Mouse (Mus musculus): ENCODE results near the gene Fcor. TPM values are rescaled to one million over a fixed set of nuclear protein-coding genes. Genes with fewer than 3 reads are reported as not detected.
A peak's percentile ranks its signal among the peaks of the same experiment; 100 is the strongest.

Fcor gene
- polyA plus RNA-seq, 1 experiment: 266 TPM

DNA sequence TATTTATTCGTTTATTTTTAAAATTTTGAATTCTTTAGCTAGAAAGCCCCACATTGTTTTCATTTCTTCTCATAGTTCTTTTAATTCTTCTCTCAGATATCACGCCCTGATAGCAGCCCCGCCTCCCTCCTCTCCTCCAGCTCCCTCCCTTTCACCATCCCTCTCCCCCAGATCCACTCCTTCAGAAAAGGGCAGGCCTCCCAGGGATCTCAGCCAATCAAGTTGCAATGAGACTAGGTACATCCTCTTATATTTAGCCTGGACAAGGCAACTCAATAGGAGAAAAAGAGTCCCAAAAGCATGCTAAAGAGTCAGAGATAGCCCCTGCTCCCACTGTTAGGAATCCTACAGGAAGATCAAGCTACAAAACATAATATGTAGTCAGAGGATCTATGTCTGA lies 2.5 kb upstream of the Fcor start:
- DNase-seq (ENCODE audit: low read depth): no peak

DNA sequence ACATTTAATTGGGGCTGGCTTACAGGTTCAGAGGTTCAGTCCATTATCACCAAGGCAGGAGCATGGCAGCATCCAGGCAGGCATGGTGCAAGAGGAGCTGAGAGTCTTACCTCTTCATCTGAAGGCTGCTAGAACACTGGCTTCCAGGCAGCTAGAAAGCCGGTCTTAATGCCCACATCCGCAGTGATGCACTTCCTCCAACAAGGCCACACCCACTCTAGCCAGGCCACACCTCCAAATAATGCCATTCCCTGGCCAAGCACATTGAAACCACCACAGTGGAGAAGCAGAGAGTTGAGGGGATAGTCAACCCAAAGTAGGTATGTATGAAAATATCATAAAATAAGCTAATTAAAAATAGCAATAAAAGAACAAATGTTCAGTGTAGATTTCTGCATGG lies 1.8 kb downstream of the Fcor start:
- DNase-seq (ENCODE audit: low read depth): no peak

DNA sequence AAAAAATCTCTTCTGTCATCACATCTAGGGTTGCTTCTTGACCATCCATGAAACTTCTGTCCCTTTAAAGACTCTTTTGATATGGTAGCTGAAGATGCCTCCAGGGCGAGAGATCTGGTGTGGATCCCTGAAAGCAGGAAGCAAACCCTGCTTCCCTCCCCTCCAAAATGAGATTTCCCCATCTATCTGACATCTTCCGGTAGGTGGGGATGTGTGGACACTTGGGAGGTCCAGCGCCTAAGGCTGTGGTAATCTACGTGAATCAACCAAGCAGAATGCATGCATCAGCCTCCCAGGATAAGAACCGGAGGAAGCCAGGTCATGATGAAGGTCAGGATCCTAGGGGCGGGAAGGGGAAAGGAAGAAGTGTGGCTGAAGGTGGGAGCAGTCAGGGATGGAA lies 6.7 kb downstream of the Fcor start, which contains the start of gene Mcemp1:
Gene Mcemp1 (plus strand): TSS at position 248 of the 400 bp plus-strand sequence.
- no peak for DNase-seq (ENCODE audit: low read depth)

DNA sequence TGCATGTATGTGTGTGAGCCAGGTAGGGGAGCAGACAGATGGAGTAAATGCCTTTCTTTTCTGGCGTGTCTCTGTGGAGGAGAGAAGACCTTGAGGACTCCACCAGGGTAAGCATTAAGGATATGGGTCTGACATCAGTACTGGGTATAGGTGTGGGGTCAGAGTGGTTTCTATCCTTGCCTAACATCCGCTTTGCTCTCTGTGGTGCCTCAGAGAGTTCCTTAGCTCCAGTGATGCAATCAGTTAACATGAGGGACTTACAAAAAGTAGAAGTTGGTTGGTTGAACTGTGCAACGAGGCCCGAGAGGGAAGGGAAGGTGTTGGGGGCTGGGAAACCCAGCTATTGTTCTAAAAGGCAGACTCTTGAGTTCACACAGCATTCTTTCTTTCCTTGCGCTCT lies 7.8 kb downstream of the Fcor start:
- no peak for DNase-seq (ENCODE audit: low read depth)

DNA sequence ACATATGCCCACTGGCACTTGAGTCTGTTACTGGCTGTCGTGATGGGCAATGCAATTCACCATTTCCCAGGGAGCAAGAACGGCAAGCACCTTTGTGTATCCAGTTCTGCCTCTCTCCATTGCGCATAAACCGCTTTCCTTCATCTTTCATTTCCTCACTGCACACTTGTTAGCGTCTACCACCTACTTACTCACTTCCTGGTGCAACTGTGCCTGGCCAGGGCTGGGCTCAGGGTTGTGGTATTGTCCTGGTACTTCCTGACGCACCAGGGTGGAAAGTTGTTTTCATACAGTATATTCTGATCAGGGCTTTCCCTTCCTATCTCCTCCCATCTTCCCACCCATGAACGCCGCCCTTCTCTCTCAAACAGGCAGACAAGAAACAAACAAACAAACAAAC lies 11.3 kb downstream of the Fcor start:
- no peak for DNase-seq (ENCODE audit: low read depth)

DNA sequence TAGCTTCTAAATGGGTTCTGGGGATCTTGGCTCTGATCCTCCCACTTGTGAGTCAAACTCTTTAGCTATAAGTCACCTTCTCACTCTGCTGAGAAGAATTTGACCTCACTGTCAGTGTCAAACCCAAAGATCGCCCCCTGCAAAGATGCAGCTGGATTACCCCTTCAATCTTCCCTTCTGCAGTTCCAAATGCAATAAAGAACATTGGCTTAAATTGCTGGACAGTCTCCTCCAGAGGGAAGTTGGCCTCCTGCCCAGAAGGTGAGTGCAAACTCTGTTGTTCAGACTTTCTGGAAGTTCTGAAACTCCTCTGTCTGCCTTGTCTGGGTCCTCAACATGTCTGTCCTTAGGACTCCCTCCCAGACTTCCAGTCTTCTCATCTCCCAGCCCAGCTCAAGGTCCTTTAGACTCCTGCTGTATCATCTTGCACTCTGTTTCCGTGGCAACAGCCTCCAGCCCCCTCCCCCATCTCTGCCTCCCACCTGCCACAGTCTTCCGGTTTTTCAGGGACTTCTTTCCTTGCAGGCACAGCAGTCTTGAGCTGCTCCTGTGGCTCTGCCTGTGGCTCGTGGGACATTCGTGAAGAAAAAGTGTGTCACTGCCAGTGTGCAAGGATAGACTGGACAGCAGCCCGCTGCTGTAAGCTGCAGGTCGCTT lies 15.3 kb downstream of the Fcor start:
- no peak for DNase-seq (ENCODE audit: low read depth)

DNA sequence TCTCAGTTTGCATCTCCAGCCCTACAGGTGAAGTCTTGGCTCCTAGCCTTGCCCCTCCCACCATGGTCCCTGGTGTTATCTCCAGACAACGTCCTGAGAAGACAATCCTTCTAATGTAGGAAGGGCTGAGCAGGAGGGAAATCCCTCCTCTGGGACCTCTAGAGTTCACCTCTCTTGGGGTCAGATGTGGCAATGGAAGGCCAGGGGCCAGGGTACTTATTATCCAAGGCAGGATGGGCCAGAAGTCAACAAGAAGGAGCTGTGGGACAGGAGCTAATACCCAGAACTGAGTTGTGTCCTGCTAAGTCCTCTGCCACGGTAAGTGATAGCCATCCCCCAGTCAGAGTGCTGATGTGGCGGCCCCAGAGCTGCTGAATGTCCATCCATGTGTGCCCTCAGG lies 16.6 kb downstream of the Fcor start, which contains the start of gene Retn:
Gene Retn (plus strand): TSS at position 245 of the 400 bp plus-strand sequence.
- DNase-seq (ENCODE audit: low read depth): no peak

DNA sequence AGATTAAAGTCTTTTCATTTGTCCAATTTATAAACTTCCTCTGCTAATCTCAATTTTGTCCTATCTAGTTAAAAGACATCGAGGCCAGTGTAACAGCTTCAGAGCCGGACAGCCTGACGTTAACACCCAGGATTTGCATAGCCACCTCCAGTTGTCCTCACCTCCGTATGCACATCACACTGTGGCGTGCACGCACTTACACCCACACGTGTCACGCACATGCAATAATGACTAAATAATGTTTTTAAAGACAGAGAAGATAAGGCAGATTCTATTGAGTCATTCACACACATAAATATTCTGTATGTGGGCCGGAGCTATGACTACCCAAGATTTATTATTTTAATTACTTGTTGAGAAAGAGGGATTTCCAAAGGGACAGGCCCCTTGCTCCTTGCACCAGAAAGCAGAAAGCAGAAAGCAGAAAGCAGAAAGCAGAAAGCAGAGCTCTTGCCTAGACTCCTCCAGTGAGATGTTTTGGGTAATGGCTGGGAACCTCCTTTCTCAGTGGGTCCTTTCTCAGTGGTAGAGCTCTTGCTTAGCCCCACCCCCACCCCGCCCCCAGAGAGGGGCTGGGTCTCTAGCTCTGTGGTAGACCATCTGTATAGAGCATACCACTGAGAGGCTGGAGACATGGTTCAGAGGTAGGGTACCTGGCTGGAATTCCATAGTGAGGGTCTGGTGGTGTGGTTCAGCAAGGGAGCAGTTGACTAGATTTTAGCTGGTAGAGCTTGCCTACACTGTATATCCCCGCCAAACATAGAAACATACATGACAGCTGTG lies 17.2 kb downstream of the Fcor start:
- no peak for DNase-seq (ENCODE audit: low read depth)

DNA sequence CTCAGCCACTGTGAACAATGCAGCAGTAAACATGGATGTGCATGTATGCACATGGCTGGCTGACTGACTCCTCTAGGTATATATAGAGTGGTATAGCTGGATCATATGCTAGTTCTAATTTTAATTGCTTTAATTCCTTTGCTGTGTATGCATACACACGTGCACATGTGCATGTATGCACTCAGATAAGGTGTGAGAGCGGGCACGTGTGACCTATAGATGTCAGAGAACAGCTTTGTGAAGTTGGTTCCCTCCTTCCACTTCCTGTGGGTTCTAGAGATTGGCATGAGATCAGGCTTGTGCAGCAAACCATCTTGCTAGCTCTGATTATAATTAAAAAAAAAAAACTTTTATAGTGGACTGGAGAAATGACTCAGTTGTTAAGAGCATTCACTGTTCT lies 19.3 kb downstream of the Fcor start:
- no peak for DNase-seq (ENCODE audit: low read depth)

DNA sequence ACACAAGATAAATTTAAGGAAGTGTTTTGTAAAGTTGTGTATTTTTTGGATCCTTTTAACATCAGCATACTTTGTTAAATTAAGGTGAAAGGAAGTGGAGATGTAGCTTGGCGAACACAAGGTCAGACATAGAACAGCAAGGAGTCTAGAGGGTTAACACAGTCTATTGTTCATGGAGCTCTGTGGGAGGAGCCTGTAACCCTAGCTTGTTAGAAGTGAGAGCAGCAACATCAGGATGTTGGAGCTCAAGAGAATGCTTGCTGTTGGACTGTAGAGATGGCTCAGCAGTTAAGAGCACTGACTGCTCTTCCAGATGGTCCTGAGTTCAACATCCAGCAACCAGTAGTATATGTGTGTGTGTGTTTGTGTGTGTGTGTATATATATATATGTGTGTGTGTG lies 23.2 kb downstream of the Fcor start:
- DNase-seq (ENCODE audit: low read depth): no peak

DNA sequence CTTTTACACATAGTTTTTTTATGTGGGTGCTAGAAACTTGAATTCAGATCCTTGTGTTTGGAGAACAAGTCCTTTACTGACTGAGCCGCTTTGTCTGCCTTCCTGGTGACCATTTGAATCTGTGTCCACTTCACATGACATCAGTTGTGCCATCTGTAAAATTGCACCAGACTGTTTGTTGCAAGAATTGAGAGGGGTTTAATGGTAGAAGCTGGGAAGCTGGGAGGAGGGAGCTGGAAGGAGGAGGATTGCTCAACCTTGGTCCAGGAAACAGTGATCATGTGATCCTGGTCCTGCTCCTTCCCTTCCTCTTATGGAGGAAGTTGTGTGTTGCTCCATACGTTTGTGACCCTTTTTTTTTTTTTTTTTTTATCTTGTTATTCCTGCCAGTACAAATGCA lies 23.9 kb downstream of the Fcor start:
- no peak for DNase-seq (ENCODE audit: low read depth)

DNA sequence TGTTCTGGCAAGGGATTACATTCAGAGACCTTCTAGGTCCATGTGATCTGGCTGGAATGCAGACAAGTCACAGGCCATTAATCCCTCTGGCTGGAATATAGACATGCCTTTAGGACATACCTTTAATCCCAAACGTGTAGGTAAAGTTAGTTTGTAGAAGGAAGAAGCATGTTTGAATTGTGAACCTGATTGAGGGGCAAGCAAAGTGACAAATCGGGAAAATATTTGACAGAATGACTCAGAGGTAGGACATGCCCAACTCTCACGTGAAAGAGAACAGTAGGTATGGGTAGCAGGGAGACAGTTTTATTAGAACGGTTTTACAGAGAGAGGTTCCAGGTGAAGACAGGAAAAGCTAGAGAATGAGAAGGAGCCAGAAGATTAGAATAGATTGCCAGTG lies 24.6 kb downstream of the Fcor start:
- no peak for DNase-seq (ENCODE audit: low read depth)

DNA sequence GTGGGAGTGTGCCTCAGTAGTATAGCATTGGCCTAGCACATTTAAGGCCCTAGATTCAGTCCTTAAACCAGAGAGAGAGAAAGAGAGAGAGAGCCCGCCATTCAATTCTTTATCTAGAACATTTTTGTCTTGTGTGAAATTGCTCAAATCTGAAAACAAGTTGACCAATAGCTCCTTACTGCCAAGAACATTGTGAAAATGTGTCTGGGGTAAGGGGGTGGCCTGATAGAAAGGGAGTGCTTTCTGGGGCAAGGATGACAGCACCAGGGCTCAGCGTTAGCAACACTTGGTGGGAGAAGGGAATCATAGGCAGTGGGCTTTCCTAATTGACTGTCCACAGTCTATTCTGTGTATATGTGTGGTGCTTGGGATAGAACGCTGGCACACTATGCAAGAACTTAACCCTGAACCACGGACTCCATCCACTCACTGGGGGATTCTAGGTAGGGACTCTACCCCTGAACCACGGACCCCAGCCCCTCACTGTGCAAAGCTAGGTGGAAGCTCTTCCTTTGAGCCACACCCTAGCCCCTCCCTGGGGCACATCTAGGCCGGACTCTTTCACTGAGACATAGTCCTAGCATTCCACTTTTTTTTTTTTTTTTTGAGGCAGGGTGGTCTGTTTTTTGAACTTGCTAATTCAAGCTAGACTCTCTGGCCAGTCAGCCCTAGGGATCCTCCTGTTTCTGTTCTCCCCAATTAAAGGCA lies 25.2 kb downstream of the Fcor start:
- DNase-seq (ENCODE audit: low read depth): no peak

DNA sequence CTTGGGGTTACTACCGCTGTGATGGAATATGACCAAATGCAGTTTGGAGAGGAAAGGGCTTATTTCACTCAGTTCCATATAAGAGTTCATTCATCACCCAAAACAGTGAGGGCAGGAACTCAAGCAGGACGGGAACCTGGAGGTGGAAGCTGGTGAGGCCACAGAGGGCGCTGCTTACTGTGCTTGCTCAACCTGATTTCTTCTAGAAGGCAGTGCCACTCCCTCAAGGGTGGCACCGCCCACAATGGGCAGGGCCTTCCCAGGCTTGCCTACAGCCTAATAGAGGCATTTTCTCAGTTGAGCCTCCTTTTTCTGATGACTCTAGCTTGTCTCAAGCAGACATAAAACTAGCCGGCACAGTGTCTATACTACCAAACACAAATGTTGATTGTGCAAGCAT lies 26.4 kb downstream of the Fcor start:
- no peak for DNase-seq (ENCODE audit: low read depth)

DNA sequence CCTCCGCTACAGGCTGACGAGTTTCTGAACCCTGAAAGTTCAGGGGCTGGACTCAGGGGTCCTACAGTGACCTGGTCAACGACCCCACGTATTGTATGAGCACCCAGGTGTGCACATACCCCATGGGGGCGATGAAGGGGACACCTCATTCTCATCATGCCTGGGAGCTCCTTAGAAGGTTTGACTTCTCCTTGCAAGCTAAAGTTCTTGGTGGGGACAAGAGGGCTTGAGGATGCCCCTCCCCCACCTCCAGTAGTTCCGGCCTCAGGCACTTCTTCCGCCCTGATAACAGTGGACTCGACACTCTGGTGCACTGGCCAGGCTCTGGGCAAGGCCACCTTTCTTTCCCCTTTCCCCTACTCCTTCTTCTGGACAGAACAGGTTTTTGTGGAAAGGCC lies 40.7 kb downstream of the Fcor start:
- no peak for DNase-seq (ENCODE audit: low read depth)

DNA sequence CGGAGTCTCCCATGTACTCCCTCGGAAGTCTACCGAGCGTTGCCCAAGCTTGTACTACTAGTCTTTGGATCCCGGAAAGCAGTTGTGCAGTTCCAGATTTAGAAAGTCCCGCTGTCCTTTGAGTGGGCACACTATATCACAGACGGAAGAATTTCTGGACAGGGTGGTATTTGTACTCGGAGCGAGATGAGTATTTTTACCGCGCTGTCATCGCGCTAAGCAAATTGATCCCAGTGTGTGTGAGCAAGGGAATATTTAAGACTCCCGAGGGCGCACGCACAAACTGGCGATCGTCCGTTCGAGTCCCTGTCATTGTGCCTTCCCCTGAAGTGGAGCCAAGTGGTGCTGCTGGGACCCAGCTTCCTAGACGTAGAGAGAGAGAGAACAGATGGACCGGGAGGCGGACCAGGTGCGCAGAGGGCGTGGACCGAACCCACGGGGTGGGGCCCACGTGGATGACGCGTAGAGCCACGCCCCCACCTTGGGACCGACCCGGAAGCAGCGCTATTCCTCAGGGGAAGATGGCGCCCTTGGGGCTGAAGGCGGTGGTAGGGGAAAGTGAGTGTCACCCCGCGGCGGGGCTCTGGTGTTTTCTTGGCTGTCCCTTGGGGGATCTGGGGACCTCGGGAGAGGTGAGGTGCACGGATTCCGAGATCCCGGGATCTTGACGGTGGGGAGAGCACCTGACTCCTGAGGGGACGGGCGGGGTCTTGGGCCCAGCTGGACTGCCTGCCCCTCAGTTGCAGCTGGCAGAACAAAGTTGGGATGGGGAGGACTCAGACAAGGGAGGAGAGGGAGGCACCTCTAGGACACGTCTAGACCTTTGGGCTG lies 41.3 kb downstream of the Fcor start, which contains the start of gene Stxbp2:
Gene Stxbp2 (plus strand): TSS at position 309 of the 831 bp plus-strand sequence.
- DNase-seq (ENCODE audit: low read depth): no peak

DNA sequence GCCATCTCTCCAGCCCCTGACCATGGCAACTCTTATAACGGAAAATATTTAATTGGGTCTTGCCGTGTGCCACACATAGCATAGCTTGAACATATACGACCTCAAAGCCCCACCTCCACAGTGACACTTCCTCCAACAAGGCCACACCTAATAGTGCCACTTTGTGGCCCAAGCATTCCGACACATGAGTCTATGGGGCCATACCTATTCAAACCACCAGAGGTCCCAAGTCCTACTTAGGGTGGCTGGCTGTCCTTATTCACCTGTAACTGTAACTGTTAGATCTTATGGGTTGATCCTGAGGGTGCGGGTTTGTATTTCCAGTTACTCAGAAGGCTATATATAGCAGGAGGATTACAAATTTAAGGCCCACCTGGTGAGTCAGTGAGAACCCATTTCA lies 44.1 kb downstream of the Fcor start:
- no peak for DNase-seq (ENCODE audit: low read depth)

DNA sequence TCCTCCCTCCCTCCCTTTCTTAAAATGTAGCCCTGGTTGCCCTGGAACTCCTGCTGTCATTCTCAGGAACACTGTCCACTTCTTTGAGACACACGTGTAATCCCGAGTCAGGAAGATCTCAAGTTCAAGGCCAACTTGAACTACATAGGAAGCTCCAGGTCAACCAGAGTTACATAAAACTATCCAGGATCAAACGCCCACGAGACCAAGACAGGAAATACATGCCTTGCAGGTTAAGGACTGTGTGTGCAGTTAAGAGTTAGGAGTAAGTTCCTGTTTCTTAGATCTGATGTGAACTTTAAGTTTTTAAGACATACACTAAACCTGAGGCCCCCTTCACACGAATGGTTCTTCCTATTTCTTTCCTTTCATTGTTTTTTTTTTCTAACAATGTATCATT lies 45.2 kb downstream of the Fcor start:
- DNase-seq (ENCODE audit: low read depth): no peak

DNA sequence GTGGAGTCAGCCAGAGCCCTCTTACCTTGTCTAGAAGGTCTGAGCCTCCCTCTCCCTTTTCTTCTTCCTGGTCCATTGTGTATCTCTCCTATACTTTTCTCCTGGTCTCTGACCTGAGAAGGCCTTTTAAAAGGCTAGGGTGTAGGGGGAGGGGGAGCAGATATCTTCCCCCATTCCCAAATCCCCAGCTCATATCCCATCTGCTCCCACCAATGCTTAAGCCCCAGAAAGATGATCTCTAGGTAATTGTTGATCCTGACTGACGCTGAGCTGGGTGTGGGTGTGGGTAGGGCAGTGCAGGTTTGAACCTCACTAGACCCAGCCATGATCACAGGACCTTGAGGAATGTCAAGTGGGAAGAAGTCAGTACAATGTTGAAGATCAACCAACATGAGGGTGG lies 46.7 kb downstream of the Fcor start, which contains the start of gene Pcp2:
Gene Pcp2 (minus strand): TSS at position 101 of the 400 bp plus-strand sequence.
- no peak for DNase-seq (ENCODE audit: low read depth)

DNA sequence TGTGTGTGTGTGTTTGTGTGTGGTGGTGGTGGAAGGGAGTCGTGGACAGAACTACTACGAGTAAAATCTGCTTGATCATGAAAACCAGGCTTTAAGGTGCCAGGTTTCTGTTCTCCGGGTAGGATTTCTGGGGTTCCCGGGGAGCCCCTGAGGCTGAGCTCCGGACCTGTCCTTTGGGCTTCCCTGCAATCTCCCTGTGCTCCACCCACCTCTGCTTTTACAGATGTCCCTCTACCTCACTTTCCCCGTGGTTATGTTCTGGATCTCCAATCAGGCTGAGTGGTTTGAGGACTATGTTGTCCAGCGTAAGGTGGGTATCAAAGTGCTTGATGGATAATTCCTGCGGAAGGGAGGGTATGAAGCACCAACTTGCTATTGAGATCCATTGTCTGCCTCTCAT lies 50.0 kb downstream of the Fcor start:
- DNase-seq (ENCODE audit: low read depth): no peak

DNA sequence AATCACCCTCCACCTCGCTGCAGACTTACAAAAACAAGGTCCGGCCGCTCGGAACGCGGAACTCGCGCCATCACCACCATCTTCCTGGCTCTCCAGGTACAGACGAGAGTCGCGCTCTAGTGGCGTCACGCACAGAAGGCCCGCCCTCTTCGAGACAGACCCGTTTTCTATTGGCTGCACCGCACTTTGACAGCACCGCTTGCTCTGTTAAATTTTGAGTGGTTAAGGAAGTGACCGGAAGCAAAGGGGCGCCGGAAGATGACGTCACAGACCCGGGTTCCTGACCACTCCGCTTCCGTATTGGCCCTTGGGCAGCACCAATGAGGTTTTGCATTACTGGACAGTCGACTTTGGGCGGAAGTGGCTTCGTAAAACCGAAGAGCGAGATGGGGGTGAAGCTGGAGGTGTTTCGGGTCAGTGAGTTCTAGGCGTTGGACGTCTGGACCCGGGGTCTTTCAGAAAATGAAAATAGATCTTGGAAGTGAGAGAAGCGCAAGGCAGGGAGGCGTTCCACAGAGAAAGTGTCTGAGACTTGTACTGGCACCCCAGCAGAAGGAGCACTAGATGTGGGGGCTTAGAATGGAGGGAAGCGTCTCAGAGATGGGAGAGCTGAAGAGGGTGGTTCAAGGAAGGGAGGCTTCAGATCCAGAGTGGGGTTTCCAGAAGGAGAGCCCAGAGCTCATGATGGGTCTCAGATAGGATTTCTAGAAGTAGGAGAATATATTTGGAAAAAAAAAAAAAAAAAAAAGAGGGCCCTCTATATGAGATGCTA lies 50.8 kb downstream of the Fcor start, which contains the start of the genes Xab2 and Pet100:
Gene Xab2 (minus strand): TSS at position 118 of the 772 bp plus-strand sequence.
Gene Pet100 (plus strand): TSS at position 350 of the 772 bp plus-strand sequence.
- DNase-seq (ENCODE audit: low read depth): peak; percentile 96
